Mouse (Mus musculus): ENCODE measurements around the gene Gas1. TPM values are rescaled to one million over a fixed set of nuclear protein-coding genes. Genes with fewer than 3 reads are reported as not detected.

Gene Gas1
- polyA plus RNA-seq (2012; fragmentation: generic; extraction: Trizol): 20.2 TPM
- long read RNA-seq, experiment 1, transcript Gas1-201 (1 exons, 2,961 nt): minor isoform, 52 of 238 reads
- long read RNA-seq, experiment 1, transcript Gas1-202 (1 exons, 1,155 nt): major isoform, 184 of 238 reads
- long read RNA-seq, experiment 1, partial matches to known transcripts: 0 of 238 reads
- long read RNA-seq, experiment 1, other reads (novel, unspliced or antisense): 2 of 238 reads
- long read RNA-seq, experiment 2, transcript Gas1-202 (1 exons, 1,155 nt): major isoform, 444 of 489 reads
- long read RNA-seq, experiment 2, partial matches to known transcripts: 0 of 489 reads
- long read RNA-seq, experiment 2, other reads (novel, unspliced or antisense): 44 of 489 reads

DNA sequence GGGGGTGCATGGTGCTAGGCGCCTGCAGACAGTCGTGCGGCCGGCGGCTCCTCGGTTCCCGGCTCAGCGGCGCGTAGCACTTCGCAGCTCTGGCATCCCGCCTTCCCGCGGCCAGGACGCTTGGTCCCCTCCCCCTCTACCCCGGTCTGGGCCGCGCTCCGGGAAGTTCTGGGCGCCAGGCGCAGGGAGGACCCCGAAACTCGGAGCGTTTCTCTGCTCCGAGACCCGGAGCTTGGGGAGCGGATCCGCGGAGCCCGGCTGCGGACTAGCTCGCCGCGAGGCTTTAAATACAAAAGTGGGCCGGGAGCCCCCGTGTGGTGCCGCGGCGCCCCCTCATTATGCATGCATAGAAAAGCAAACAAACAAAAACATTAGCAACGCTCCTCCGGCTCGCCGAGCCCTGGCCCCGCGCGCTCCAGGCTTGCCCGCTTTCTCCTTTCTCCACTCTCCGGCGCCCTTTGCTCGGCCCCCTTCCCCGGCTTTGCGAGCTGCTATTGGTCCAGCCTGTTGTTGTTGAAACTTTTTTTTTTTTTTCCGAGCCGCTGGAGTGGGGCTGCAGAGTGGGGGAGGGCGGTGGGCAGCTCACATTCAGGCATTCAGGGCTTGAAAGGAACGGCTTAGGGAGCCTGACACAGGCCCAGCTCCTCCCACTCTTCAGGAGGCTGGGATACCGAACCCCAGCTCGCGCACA is at the start of gene Gas1:
Gene Gas1 (minus strand): TSS at position 260 of the 691 bp plus-strand sequence.
- Histone ChIP-seq H3K79me3 (ENCODE audit: low read depth) (peaks cover 9% of the 10 kb centered on the region), H3K4me3 (ENCODE audit: insufficient read depth, poor library complexity, severe bottlenecking) (peak within 1 kb of the TSS; percentile 63), H3K79me2 (ENCODE audit: control insufficient read depth, insufficient read depth) (peaks cover 27% of the 10 kb centered on the region), H3K27me3 (ENCODE audit: control insufficient read depth, insufficient read depth, insufficient read length) (no peaks in the 10 kb centered on the region), H3ac (ENCODE audit: control insufficient read depth, insufficient read length, low read depth) (peak within 1 kb of the TSS; percentile 83), H3K36me3 (ENCODE audit: control insufficient read depth, insufficient read depth) (no peaks in the 10 kb centered on the region)
- TF ChIP-seq USF1 (IDR thresholded peaks at IDR 0.05; ENCODE audit: low read depth): no peak
- TF ChIP-seq CTCF (IDR thresholded peaks at IDR 0.05; ENCODE audit: control insufficient read depth, insufficient read depth, insufficient read length): no peak
- no peak for TF ChIP-seq MYOG (IDR thresholded peaks at IDR 0.05; ENCODE audit: control insufficient read depth, extremely low read depth, insufficient read length)
- TF ChIP-seq MAX (IDR thresholded peaks at IDR 0.05): no peak
- TF ChIP-seq FOSL1 (IDR thresholded peaks at IDR 0.05; ENCODE audit: insufficient read depth, low read length, poor library complexity, severe bottlenecking): no peak
- TF ChIP-seq MYOD1 (IDR thresholded peaks at IDR 0.05; ENCODE audit: control insufficient read depth, insufficient read length, low read depth): no peak
- TF ChIP-seq CEBPB (IDR thresholded peaks at IDR 0.05; ENCODE audit: low read depth): no peak

DNA sequence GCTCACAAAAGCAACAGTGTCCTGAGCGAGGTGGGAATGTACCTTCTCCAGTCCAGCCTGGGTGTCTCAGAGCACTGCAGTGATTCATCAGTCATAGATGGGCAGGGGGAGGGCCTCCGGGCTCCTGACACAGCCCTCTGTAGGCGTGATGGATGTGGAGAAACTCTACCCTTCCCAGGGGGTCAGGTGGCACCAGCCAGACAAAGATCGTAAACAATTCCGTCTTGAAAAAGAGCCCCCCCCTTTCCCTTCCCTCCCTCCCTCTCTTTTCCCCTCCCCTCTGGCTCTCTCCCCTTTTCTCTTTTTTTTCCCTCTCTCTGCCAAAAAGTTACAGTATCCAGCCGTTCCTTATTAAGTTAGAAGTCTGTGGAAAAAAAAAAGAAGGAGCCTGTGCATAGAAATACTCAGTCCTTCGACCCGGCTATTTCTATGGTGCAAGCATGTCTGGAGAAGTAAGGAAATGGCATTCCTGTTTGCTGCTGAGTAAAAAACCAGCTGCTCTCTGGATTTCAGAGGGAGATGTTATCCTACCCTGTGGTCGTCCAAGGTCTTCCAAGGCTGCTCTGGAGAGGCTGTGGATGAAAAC is 49.2 kb upstream of the Gas1 start:
- H3K36me3 ChIP-seq (ENCODE audit: control insufficient read depth, insufficient read depth): no peaks in the 10 kb centered on the region
- TF ChIP-seq MAX (IDR thresholded peaks at IDR 0.05) (no peak), CTCF (IDR thresholded peaks at IDR 0.05; ENCODE audit: control insufficient read depth, insufficient read depth, insufficient read length) (no peak), USF1 (IDR thresholded peaks at IDR 0.05; ENCODE audit: low read depth) (no peak), FOSL1 (IDR thresholded peaks at IDR 0.05; ENCODE audit: insufficient read depth, low read length, poor library complexity, severe bottlenecking) (no peak), CEBPB (IDR thresholded peaks at IDR 0.05; ENCODE audit: low read depth) (no peak), MYOD1 (IDR thresholded peaks at IDR 0.05; ENCODE audit: control insufficient read depth, insufficient read length, low read depth) (no peak), MYOG (IDR thresholded peaks at IDR 0.05; ENCODE audit: control insufficient read depth, extremely low read depth, insufficient read length) (no peak)
- no peaks in the 10 kb centered on the region for H3K27me3 ChIP-seq (ENCODE audit: control insufficient read depth, insufficient read depth, insufficient read length)
- H3K79me3 ChIP-seq (ENCODE audit: low read depth): no peaks in the 10 kb centered on the region
- H3K4me3 ChIP-seq (ENCODE audit: insufficient read depth, poor library complexity, severe bottlenecking): no peak overlapping the region
- no peaks in the 10 kb centered on the region for H3K79me2 ChIP-seq (ENCODE audit: control insufficient read depth, insufficient read depth)
- no peak overlapping the region for H3ac ChIP-seq (ENCODE audit: control insufficient read depth, insufficient read length, low read depth)

DNA sequence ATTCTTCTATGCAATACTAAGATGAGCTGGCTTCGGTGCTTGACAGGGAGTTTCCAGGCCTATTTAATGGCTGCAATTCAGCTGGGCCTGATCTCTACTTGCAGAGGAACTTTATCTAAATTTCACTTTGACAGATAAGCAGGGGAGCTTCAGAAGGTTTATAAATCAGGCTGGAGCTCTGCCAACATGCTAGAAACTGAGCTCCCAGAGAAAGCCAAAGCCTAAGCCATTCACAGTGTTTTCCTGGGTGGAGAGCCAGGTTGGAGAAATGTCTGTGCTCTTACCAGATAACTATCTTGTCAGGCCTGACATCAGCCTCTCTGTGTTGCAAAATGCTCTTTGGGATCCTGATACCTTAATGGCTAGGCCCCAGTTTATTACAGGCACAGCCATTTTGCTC is 48.6 kb upstream of the Gas1 start:
- H3K79me3 ChIP-seq (ENCODE audit: low read depth): no peaks in the 10 kb centered on the region
- H3K27me3 ChIP-seq (ENCODE audit: control insufficient read depth, insufficient read depth, insufficient read length): no peaks in the 10 kb centered on the region
- H3K79me2 ChIP-seq (ENCODE audit: control insufficient read depth, insufficient read depth): no peaks in the 10 kb centered on the region
- no peaks in the 10 kb centered on the region for H3K36me3 ChIP-seq (ENCODE audit: control insufficient read depth, insufficient read depth)
- H3ac ChIP-seq (ENCODE audit: control insufficient read depth, insufficient read length, low read depth): no peak overlapping the region
- H3K4me3 ChIP-seq (ENCODE audit: insufficient read depth, poor library complexity, severe bottlenecking): no peak overlapping the region
- TF ChIP-seq MYOD1 (IDR thresholded peaks at IDR 0.05; ENCODE audit: control insufficient read depth, insufficient read length, low read depth) (no peak), MYOG (IDR thresholded peaks at IDR 0.05; ENCODE audit: control insufficient read depth, extremely low read depth, insufficient read length) (no peak), FOSL1 (IDR thresholded peaks at IDR 0.05; ENCODE audit: insufficient read depth, low read length, poor library complexity, severe bottlenecking) (no peak), CTCF (IDR thresholded peaks at IDR 0.05; ENCODE audit: control insufficient read depth, insufficient read depth, insufficient read length) (no peak), USF1 (IDR thresholded peaks at IDR 0.05; ENCODE audit: low read depth) (no peak), MAX (IDR thresholded peaks at IDR 0.05) (no peak)

DNA sequence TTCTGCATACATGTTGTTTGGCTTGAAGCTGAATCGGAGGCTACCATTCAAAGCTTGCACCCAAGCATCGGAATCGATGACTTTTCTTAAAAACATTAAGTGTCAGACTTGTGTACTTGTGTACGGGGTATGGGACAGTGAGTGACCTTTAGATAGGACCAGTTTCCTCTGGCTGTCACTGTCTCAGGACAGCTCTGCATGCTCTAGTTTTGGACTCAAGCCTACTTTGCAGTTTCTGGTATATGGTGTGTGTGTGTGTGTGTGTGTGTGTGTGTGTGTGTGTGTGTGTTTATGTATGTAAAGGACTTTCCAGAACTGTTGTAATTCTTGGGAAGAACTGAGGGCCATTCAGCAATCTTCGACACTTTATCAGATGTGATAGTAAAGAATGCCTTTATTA is 48.1 kb upstream of the Gas1 start:
- H3ac ChIP-seq (ENCODE audit: control insufficient read depth, insufficient read length, low read depth): no peak overlapping the region
- H3K4me3 ChIP-seq (ENCODE audit: insufficient read depth, poor library complexity, severe bottlenecking): no peak overlapping the region
- no peak for TF ChIP-seq FOSL1 (IDR thresholded peaks at IDR 0.05; ENCODE audit: insufficient read depth, low read length, poor library complexity, severe bottlenecking)
- no peak for TF ChIP-seq CEBPB (IDR thresholded peaks at IDR 0.05; ENCODE audit: low read depth)
- TF ChIP-seq MYOG (IDR thresholded peaks at IDR 0.05; ENCODE audit: control insufficient read depth, extremely low read depth, insufficient read length): no peak
- TF ChIP-seq MYOD1 (IDR thresholded peaks at IDR 0.05; ENCODE audit: control insufficient read depth, insufficient read length, low read depth): no peak
- TF ChIP-seq MAX (IDR thresholded peaks at IDR 0.05): no peak
- TF ChIP-seq USF1 (IDR thresholded peaks at IDR 0.05; ENCODE audit: low read depth): no peak
- TF ChIP-seq CTCF (IDR thresholded peaks at IDR 0.05; ENCODE audit: control insufficient read depth, insufficient read depth, insufficient read length): no peak
- no peaks in the 10 kb centered on the region for H3K27me3 ChIP-seq (ENCODE audit: control insufficient read depth, insufficient read depth, insufficient read length)
- no peaks in the 10 kb centered on the region for H3K36me3 ChIP-seq (ENCODE audit: control insufficient read depth, insufficient read depth)
- no peaks in the 10 kb centered on the region for H3K79me3 ChIP-seq (ENCODE audit: low read depth)
- H3K79me2 ChIP-seq (ENCODE audit: control insufficient read depth, insufficient read depth): no peaks in the 10 kb centered on the region

DNA sequence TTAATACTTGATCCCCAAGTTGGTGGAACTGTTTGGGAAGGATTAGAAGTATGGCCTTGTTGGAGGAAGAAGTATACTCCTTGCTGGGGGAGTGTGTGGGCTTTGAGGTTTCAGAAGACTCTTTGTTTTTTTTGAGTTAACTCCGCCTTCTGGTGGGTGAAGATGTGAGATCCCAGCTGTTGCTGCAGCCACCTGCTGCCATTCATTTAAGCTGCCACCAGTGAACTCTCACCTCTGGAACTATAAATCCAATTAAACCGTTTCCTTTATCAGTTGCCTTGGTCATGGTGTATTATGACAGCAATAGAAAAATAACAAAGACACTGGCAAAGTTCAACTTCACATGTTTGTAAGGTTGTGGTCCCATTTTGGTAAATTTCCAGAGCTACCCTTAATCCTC is 46.6 kb upstream of the Gas1 start:
- Histone ChIP-seq H3K79me2 (ENCODE audit: control insufficient read depth, insufficient read depth) (no peaks in the 10 kb centered on the region), H3ac (ENCODE audit: control insufficient read depth, insufficient read length, low read depth) (no peak overlapping the region), H3K4me3 (ENCODE audit: insufficient read depth, poor library complexity, severe bottlenecking) (no peak overlapping the region), H3K36me3 (ENCODE audit: control insufficient read depth, insufficient read depth) (no peaks in the 10 kb centered on the region), H3K27me3 (ENCODE audit: control insufficient read depth, insufficient read depth, insufficient read length) (no peaks in the 10 kb centered on the region), H3K79me3 (ENCODE audit: low read depth) (no peaks in the 10 kb centered on the region)
- no peak for TF ChIP-seq CTCF (IDR thresholded peaks at IDR 0.05; ENCODE audit: control insufficient read depth, insufficient read depth, insufficient read length)
- no peak for TF ChIP-seq FOSL1 (IDR thresholded peaks at IDR 0.05; ENCODE audit: insufficient read depth, low read length, poor library complexity, severe bottlenecking)
- peak; percentile 78 for TF ChIP-seq MYOD1 (IDR thresholded peaks at IDR 0.05; ENCODE audit: control insufficient read depth, insufficient read length, low read depth)
- no peak for TF ChIP-seq MAX (IDR thresholded peaks at IDR 0.05)
- TF ChIP-seq USF1 (IDR thresholded peaks at IDR 0.05; ENCODE audit: low read depth): no peak

All from C2C12 (cell line).